8 mouse cellular contexts compared by ENCODE assay signal in the genomic region with DNA sequence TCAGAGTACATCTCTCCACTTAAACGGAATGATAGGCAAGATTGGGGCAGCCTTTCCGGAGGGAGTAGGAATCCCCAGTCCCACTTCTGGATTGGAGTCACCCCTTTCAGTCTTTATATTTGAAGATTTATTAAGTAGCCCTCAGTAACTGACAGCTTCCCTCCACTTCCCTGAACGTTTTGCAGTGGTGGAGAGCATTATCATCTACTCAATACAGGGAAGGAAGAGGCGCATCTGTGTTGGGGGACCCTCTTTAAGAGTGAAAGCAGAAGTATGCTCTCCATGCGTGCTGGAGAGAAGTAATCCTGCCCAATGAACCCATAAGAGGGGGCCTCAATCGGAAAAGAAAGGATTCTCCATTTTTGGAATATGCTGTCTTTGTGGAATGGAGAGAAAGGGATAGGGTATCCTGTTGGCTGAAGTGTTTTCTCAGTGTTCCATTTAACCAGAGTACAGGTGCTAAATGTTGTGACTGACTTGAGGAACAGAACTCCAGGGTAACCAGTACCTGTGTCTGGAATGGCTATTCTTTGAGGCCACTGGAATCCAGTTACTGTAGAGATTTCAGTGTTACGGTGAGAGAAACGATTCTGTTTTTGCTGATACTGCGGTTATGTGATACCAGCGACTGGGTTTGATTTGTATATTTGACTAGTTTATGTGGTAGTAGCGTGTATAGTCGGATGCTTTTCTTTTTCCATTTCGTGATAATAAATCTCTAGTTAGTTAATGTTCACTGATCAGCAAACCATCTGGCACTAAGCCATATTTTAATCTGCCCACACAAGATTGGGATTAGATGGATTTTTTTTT. TPM values are rescaled to one million over a fixed set of nuclear protein-coding genes. Genes with fewer than 3 reads are reported as not detected.
DNase-seq lines count a peak whose midpoint lies in the region; ATAC-seq and TF ChIP-seq lines count a peak whose summit lies in the region.

No protein-coding gene starts in this region.

- 0 out of 2 replicates have a peak, but pooled peaks cover 3% of the 10 kb centered on the region for H3K4me1 ChIP-seq in thymus, adult 2 months (replicated peaks; ENCODE audit: control insufficient read depth, insufficient read depth, low read length)
- peaks cover 43% of the 10 kb centered on the region for H3K4me1 ChIP-seq in heart, embryonic 13.5 days
- H3K4me1 ChIP-seq in liver, embryonic 13.5 days (replicated peaks), result peaks cover 46% of the 10 kb centered on the region

- peak overlapping the region; percentile 76 for H3K4me2 ChIP-seq in heart, embryonic 13.5 days
- peak overlapping the region; percentile 95 for H3K4me2 ChIP-seq in liver, embryonic 13.5 days

- DNase-seq in adrenal gland, postnatal 14 days, result peak; percentile 17
- DNase-seq in adrenal gland, postnatal 36 days, result no peak
- peak; percentile 12 for DNase-seq in thymus, adult 2 months
- DNase-seq in thymus, adult 18-20 months, result no peak
- peak; percentile 6 for DNase-seq in liver, embryonic 13.5 days
- DNase-seq in retina, embryonic 14.5 days (ENCODE audit: low spot score), result peak; percentile 37
- DNase-seq in gastrocnemius, adult 18-20 months (ENCODE audit: low spot score), result no peak

- TF ChIP-seq POLR2A in thymus, adult 2 months (IDR thresholded peaks at IDR 0.05; ENCODE audit: control insufficient read depth, extremely low read depth, insufficient read depth, low read length, poor library complexity), result no peak

- no peaks in the 10 kb centered on the region for H3K27me3 ChIP-seq in thymus, adult 2 months (ENCODE audit: control insufficient read depth, insufficient read depth, low read length)
- no peaks in the 10 kb centered on the region for H3K27me3 ChIP-seq in heart, embryonic 13.5 days (replicated peaks)
- H3K27me3 ChIP-seq in liver, embryonic 13.5 days, result peaks cover 14% of the 10 kb centered on the region; the same call in 1 of the 2 replicates

- H3K9ac ChIP-seq in heart, embryonic 13.5 days, result peak overlapping the region; percentile 98
- peak overlapping the region; percentile 86 for H3K9ac ChIP-seq in liver, embryonic 13.5 days

- no peak for ATAC-seq in heart, embryonic 13.5 days (ENCODE audit: extremely low read depth, insufficient number of reproducible peaks, low FRiP score, low TSS enrichment)
- ATAC-seq in liver, embryonic 13.5 days (ENCODE audit: low read depth), result no peak

- 0 out of 2 replicates have a peak overlapping the region, but pooled peaks have one; percentile 7 for H3K27ac ChIP-seq in thymus, adult 2 months (ENCODE audit: control insufficient read depth, insufficient read depth, low read length)
- H3K27ac ChIP-seq in heart, embryonic 13.5 days (replicated peaks), result peak overlapping the region; percentile 92
- H3K27ac ChIP-seq in liver, embryonic 13.5 days, result peak overlapping the region; percentile 61

- H3K4me3 ChIP-seq in thymus, adult 2 months (ENCODE audit: control insufficient read depth, insufficient read depth, low read length), result peak overlapping the region; percentile 70
- peak overlapping the region; percentile 90 for H3K4me3 ChIP-seq in heart, embryonic 13.5 days
- peak overlapping the region; percentile 80 for H3K4me3 ChIP-seq in liver, embryonic 13.5 days (replicated peaks)

- WGBS in thymus, adult 2 months, result 5% methylated on average over 13 of the region's 13 CpGs
- WGBS in heart, embryonic 13.5 days, result 7% methylated on average over 13 of the region's 13 CpGs
- 5% methylated on average over 13 of the region's 13 CpGs for WGBS in liver, embryonic 13.5 days (ENCODE audit: insufficient replicate concordance)

- H3K36me3 ChIP-seq in thymus, adult 2 months (ENCODE audit: control insufficient read depth, insufficient read depth, low read length), result no peaks in the 10 kb centered on the region
- no peaks in the 10 kb centered on the region for H3K36me3 ChIP-seq in heart, embryonic 13.5 days
- H3K36me3 ChIP-seq in liver, embryonic 13.5 days, result no peaks in the 10 kb centered on the region

- no peak for TF ChIP-seq CTCF in thymus, adult 2 months (IDR thresholded peaks at IDR 0.05; ENCODE audit: borderline replicate concordance, control insufficient read depth, extremely low read depth, insufficient read depth, low read length, poor library complexity)

- H3K9me3 ChIP-seq in heart, embryonic 13.5 days, result no peaks in the 10 kb centered on the region
- H3K9me3 ChIP-seq in liver, embryonic 13.5 days (replicated peaks), result no peaks in the 10 kb centered on the region

RNA-seq across cellular contexts. Expression of a gene that starts 1.1 kb away (rescaled TPM):
- total RNA-seq in adrenal gland, postnatal 14 days (2021), result 23.7 and 25.8 TPM in 2 replicates
- 10 to 100 TPM; 21.0 to 23.3 TPM for total RNA-seq in adrenal gland, postnatal 36 days (2021)
- polyA plus RNA-seq in thymus, adult 2 months (2012; rRNA removed), result 13.0 and 14.6 TPM in 2 replicates
- 14.4 and 15.4 TPM in 2 replicates for polyA plus RNA-seq in heart, embryonic 13.5 days (2015; fragmentation: Nextera tagmentation; extraction: Ambion mirVana)
- 5.4 and 7.1 TPM in 2 replicates for polyA plus RNA-seq in liver, embryonic 13.5 days (2015; fragmentation: Nextera tagmentation; extraction: Ambion mirVana)
- total RNA-seq in gastrocnemius, adult 18-20 months (2021), result 1 to 10 TPM; 1.8 to 2.1 TPM

Comparison
In these comparisons a context has a peak if more than half of its experiments do, and no peak if none do; other contexts are left out.
1. DNase-seq: peak in adrenal gland, postnatal 14 days (single experiment), thymus, adult 2 months (single experiment), liver, embryonic 13.5 days (single experiment) and retina, embryonic 14.5 days (single experiment); none in adrenal gland, postnatal 36 days (0 of 2), thymus, adult 18-20 months (0 of 2) and gastrocnemius, adult 18-20 months (single experiment).
2. H3K27ac ChIP-seq: peak in every context shown above with its lines; median percentile 92 in heart, embryonic 13.5 days; 61 in liver, embryonic 13.5 days; 7 in thymus, adult 2 months.
3. Peak in every context shown above with its lines, with median percentiles within 50 percentile points of each other: H3K4me3 ChIP-seq.